Mouse (Mus musculus): ENCODE measurements at regions not wholly inside any gene's neighbourhood (a gene's known extent, or its start where the extent isn't known, plus 50 kb on each side); places are given as distances from the start of the nearest gene placed in this dataset.
A peak's percentile ranks its signal among the peaks of the same experiment; 100 is the strongest.
"Not testable (repeated sequence)": the region's sequence is repeated elsewhere in the genome, so short reads cannot be mapped to it uniquely, and the experiment has no call there.

GRCm38 (mm10) chr10:48582006-48582405 lies 1206.6 kb downstream of the Grik2 start:
- DNase-seq, result peak; percentile 2

- no peak for DNase-seq
Observed at GRCm38 (mm10) chr10:48581081-48581480, 1207.5 kb downstream of the Grik2 start.

GRCm38 (mm10) chr10:48572600-48572999 lies 1216.0 kb downstream of the Grik2 start:
- no peak for DNase-seq

GRCm38 (mm10) chr10:48549791-48550190 lies 1238.8 kb downstream of the Grik2 start:
- DNase-seq, result not testable (repeated sequence)

- no peak for DNase-seq
Observed at GRCm38 (mm10) chr10:48522258-48522657, 1266.3 kb downstream of the Grik2 start.

- no peak for DNase-seq
Observed at GRCm38 (mm10) chr10:48472927-48473326, 1315.6 kb downstream of the Grik2 start.

GRCm38 (mm10) chr10:48443739-48444342 lies 1344.7 kb downstream of the Grik2 start:
- DNase-seq, result no peak

GRCm38 (mm10) chr10:48433287-48433686 lies 1355.3 kb downstream of the Grik2 start:
- no peak for DNase-seq

GRCm38 (mm10) chr10:48425501-48425900 lies 1363.1 kb downstream of the Grik2 start:
- DNase-seq, result no peak

GRCm38 (mm10) chr10:48405071-48405470 lies 1383.5 kb downstream of the Grik2 start:
- DNase-seq, result no peak

Data from right cerebral cortex, adult 18-20 months (tissue).